Mouse (Mus musculus) retina, postnatal 7 days (tissue): Measurements from ENCODE around the gene Gdf10.

Experiments
- DNase-seq: peaks from one replicate; pipeline ENCODE4 v3.0.0-alpha.2; 2012; ENCODE audit warnings: low read depth, low spot score

Gene Gdf10

GRCm38 (mm10) chr14:33923168-33924070 is at the start of gene Gdf10:
TSS of gene Gdf10 (plus strand) at chr14:33923587.
- peak; percentile 38 for DNase-seq

GRCm38 (mm10) chr14:33878826-33879225 is 44.6 kb upstream of the Gdf10 start:
- DNase-seq, result no peak

DNA sequence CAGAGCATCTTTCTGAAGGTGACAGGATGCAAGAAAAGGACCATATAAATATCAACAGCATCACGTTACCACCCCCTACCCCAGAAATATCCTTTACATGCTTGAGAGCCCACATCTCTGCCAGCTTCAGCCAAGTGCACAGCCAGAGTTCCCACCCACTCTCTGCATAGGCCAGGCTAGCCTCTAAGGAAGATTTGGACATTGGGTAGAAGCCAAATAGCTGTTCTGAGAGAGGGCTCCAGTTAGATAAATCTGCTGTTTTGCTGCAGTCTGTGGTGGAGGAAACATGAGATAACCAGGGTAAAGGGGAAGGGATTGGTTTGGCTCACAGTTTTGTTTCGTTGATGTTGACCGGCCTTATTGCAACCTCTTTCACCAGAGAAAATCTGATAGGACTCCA is 43.2 kb upstream of the Gdf10 start:
- DNase-seq, result no peak

DNA sequence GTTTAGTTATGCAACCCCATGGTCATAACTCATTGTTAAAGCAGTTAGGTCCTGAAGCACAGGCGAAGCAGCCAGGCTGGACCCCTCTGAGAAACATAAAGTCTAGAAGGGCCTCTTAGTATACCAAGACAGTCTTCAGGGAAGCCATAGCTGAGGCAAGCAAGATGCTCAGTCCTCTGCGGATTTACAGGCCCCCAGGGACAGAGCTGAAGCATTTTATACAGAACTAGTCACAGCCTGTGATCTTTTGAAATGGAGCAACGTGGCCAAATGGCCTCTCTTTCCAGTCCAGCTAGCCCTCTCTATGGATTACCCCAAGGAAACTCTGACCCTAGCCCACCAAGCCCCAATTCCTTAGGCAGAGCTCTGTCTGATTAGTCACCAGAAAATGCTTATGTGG is 41.9 kb upstream of the Gdf10 start:
- DNase-seq, result no peak

DNA sequence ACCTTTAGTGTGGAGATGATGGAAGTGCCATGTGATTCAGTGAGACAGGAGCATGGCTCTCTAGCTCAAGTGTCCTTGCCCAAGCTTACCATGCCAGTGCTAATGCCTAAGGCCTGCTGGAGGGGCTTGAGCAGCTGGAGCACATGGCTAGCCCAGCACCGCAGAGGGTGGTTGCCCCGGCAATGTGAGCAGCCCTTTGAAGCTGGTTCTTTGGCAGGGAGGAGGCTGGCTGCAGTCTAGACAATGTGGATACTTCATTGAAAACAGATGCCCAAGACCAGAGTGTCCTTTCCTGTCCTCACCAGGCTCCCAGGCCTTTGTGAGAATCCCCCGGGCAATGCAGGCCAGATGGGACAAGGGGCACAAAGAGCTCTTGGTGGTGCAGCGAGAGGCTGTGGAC is 40.3 kb upstream of the Gdf10 start:
- no peak for DNase-seq

GRCm38 (mm10) chr14:33885466-33885865 is 37.9 kb upstream of the Gdf10 start:
- no peak for DNase-seq

DNA sequence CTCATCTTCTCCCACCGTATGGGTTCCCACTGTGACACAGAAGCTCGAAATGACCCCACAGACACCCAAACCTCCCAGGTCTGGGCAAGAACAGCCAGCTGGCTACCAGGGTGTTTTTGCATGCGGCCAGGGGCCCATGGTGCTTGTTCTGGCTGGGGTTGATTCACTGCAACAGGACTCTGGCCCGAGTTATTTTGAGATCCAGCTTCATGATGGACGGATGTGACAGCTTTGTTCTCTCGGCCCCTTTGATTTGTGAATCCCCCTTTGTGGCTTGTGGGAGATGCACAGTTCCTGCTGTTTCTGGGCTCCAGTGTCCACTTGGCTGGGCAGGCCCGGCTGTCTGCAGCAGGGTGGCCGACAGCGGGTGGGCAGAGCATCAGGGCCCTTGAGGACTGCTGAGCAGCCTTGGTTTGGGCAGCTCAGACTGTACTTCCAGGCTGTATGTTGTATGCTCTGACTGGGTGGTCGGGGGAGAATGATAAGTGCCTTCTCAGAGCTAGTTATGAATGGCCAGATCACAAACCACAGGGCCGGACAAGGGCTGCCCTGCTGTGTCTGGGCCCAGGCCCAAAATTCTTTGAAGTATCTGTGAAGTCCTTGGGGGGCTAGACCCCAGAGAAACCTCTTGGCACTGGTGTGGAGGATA is 34.9 kb upstream of the Gdf10 start:
- no peak for DNase-seq

DNA sequence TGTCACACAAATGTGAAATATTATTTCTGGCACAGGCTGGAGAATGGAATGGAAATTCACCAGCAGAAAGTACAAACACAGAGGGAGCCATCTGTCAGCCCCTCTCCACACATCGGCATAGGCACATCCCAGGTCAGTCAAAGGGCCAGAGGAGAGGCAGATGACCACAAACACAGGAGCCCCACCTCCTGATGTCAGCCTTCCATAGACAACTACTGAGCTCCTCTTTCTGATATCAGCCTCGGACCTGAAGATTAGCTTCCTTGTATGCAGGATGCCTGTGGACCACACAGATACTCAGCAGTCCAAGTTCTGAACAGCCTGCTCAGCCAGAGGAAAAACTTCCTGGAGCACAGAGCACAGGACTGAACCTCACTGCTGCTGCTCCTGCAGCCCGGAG is 33.4 kb upstream of the Gdf10 start:
- no peak for DNase-seq

- no peak for DNase-seq
Observed at GRCm38 (mm10) chr14:33891507-33891906, 31.9 kb upstream of the Gdf10 start.

- no peak for DNase-seq
Observed at GRCm38 (mm10) chr14:33895777-33896176, 27.6 kb upstream of the Gdf10 start.

DNA sequence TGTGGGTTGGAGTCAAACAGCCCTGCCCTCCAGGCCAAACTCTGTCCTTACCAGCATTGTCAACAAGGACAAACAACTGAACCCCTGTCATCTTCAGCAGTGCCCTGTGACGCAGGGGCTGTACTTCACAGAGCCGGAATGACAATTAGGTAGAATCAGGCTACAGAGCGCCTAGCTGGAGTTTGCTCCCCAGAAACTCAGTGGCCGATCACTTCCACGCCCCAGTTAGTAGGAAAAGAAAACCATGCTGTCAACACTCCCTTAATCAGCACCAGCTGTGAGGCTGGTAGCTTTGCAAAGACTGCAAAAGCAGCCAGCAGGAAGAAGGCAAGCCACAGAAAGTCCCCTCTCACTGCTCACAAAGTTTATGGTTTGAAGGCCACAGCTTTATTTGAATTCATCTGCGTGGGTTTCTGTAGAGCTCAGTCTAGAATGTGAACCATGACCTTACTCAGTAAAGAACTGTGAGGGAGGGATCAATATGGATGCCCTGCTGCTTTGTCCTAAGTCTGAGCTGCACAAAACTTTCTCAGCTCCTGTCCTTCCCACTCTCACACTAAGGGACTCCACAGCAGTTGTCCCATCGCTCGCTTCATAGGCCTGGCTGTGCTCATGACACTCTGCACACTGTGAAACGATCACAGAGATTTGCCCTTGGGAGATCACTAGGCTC is 26.6 kb upstream of the Gdf10 start:
- no peak for DNase-seq

DNA sequence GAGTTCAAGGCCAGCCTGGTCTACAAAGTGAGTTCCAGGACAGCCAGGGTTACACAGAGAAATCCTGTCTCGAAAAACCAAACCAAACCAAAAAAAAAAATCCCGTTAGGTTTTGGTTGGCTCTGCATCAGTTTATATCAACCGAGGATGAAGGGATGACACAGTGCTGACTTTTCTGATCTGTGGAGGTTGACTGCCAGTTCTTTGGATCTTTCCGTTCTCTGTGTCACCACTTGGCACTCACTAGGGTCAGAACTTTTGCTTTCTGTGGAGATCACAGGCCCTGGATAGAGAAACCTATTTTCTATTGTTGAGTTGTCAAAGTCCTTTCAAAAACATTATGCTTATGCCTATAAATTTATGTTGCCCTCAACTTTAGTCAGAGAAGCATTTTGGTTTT is 20.6 kb upstream of the Gdf10 start:
- no peak for DNase-seq

DNA sequence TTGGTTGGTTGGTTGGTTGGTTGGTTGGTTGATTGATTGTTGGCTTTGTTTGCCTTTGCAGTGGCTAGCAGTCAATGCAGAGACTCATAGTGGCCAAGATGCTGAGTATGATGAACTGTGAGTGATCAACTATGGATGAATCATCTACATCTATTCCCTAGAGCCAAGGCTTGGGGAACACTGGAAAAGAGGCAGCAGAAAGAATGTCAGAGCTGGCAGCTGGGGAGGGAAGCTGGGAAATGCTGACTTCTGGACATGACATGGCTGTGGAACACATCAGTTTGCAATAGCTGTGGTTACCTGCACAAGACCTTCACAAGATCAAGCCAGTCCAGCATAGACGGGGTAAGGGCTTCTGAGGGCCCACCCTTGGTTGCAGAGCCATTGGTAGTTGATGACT is 20.2 kb upstream of the Gdf10 start:
- DNase-seq, result no peak

DNA sequence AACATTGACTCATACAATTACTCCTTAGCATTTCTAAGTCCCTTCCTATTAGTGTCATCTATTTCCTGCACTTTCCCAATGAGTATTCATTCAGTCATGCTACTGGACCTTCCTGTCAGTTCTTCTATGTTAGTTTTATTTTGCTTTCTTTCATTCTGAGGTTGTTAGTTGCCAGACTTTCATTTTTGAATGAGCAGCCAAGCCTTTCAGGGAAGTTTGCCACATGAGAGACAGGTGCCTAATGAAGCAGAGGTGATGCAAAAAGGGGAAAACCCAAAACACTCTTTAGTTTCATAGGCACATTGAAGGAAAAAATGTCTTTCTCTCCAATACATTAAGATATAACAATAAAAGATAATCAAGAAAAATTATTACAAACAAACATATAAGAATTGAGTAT is 18.5 kb upstream of the Gdf10 start:
- DNase-seq, result no peak

DNA sequence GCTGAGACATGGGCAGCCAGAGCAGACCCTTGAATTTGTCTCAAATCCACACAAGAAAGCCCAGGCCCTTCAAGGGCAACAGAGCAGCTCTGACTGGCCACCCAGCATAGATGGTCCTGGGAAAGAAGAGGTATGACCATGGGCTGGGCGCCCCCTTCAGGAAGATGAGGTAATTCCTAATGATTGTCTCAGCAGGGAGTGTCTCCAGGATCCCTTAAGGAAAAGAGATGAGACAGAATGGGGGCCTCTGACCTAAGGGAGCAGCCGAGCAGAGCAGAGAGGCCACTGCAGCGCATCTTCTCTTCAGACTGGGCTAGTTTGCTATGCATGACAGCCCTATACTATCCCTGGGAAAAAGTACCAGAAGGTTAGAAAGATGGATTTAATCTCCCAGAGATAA is 9.7 kb upstream of the Gdf10 start:
- DNase-seq, result no peak

DNA sequence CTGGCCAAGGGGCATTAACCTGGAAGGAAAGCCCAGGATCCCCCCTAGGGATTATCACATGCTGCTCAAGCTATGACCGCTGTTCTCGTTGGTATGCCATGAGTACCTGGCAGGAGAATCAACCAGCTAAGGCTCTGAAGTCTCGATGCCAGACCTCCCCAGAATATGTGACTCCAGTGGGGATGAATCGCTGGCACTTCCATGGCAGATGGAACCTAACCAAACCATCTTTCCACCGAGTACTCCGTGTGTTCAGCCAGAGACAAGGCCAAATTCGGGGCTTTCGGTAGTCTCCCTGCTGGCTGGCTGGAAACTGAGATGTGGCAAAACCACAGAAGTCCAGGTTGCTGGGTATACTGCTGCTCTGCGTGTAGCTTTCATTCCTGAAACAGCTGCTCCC is 9.2 kb upstream of the Gdf10 start:
- no peak for DNase-seq

DNA sequence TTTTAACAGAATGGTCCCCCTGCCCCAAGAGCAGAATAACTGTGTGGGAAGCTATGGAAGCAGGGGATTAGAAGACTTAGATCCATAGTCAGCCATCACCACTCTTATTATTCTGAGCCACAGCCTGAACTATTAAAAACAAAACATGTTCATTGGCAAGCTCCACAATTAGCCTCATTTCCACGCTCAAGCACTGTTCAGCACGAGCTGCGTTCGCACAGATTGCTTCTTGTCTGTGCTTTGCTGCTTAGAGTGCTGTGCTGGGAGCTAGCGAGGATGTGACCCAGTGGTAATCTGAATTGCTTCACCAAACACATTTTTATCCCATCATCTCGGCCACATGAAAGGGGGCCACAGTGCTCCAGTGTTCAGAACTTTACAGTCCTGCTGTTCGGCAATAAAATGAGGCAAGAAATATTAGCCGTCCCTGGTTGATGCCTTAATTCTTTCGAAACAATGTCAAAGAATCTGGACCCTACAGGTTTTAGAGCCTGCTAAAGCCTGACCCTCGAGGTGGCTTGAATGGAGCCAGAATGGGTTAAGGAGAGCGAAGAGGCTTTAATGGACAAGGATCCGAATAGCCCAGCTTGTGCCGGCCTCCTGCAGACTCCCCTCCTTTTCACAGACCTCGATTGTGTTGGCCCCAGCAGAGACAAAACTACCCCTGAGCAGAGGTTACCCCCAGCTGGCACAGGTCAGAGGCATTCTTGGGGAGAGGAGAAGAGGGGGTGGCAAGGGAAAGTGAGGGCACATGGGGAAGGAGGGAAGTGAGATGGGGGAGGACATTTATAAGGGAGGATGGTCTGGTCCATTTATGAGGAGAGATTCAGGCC is 2.4 kb upstream of the Gdf10 start:
- no peak for DNase-seq

DNA sequence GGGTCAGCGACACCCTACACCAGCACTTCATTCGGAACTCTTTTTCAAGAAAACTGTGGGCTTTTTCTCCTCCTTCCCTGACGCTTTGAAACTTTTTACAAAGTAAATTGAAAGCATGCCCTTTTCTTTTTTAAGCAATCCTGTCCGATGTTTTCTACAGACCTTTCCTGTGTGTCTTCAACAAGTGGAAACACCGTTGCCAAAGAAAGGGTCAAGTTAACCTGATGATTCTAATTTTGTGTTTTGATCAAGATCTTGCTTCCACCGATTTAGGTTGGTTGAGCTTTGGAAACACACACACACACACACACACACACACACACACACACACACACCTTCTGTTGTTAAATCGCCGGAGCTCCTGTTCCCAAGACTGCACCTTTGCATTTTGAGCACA is 618 bp upstream of the Gdf10 start:
- no peak for DNase-seq

- no peak for DNase-seq
Observed at GRCm38 (mm10) chr14:33931853-33932252, 8.5 kb downstream of the Gdf10 start.

- peak; percentile 67 for DNase-seq
Observed at GRCm38 (mm10) chr14:33932935-33933703, 9.7 kb downstream of the Gdf10 start.

GRCm38 (mm10) chr14:33933778-33934317 is 10.5 kb downstream of the Gdf10 start:
- DNase-seq, result no peak
